Mouse (Mus musculus) right cerebral cortex, postnatal 10 days (tissue): Measurements from ENCODE around the gene Cops7a.

ENCODE experiments used
- DNase-seq, 2 experiments: peaks; one replicate each; pipeline ENCODE4 v3.0.0; 2021; ENCODE audit warnings: low spot score in 2 of 2

Gene Cops7a

DNA sequence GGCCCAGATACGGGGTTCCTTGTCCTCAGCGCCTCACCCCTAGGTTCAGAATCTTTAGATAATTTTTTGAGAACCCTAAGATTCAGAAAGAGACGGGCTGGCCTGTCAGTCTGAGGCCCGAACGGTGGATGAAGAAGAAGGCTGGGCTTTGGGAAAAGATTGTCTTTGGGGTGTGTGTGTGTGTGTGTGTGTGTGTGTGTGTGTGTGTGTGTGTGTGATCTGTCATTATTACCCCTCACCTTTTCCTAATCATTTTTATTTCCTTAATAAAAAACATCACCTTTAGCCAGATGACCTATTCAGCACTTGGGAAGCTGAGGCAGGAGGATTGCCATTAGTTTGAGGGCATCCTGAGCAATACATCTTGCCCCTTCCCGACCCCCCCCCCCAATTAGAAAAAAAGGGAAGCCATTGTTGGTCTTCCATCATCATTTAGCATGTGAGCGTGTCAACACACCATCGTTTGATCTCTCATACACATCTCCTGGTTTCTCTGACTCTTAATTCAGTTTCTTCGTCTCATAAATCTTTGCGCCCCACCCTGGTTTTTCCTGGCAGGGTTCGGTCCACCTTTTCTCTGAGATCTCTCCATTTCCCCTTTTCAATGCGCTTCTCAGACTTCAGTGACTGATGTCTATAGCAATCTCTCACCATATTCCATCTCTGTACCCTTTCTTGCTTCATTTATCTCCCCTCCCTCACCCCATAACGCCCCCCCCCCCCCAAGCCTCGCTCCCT is 46.3 kb downstream of the Cops7a start:
- no peak for DNase-seq

DNA sequence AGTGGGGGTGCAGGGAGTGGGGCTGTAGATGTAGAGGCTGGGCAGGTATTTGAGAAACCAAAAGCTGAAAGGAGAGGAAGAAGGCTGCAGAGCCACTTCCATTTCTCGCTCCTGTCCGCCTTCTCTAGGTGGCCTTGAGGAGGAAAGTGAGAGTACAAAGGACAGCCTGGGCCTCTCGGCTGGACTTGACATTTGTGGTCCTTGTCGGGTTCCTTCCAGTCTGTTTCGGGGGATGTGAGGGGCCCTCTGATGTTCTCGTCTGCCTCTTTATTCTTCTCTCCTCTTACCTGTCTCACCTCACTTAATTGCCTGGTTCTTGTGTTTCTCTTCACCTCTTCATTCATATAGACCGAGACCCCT is 47.0 kb downstream of the Cops7a start:
- no peak for DNase-seq

DNA sequence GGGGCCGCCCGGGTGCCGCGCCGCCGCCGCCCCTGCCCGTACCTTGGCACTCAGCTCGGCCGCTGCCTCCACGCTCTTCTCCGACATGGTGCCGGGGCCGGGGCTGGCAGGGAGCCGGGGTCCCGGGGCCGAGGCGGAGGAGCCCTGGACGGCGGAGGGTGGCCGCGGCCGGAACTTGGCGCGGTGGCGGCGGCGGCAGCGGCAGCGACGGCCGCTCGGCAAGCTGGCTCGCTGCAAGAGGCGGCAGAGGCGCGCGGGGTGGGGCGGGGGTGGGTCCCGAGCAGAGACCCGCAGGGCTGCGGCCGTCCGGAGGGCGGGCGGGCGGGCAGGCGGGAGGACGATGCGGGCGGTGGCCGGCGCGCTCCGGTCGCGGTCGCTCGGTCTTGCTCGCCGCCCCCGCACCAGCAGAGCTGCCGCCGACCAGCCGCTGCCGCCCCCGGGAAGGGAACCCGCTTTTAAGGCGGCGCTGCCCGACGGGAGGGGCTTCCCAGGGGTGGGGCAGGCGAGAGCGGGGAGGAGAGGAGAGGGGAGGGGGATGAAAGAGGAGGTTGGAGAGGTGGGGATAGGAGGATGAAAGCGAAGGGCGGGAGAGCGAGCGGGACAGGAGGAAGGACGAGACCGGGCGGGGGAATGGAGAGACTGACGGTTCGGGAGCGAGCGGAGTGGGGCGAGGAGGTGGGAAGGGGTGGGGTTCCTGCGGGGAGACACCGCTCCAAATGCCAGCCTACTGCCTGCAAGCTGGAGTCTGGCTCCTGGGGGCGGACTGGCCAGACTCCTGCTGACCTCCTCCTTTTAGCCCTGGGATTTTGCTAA is 47.6 kb downstream of the Cops7a start:
- DNase-seq, result peak; percentile 97 to 98

GRCm38 (mm10) chr6:124916695-124917517 is 48.4 kb downstream of the Cops7a start:
- peak; percentile 87 to 92 for DNase-seq

DNA sequence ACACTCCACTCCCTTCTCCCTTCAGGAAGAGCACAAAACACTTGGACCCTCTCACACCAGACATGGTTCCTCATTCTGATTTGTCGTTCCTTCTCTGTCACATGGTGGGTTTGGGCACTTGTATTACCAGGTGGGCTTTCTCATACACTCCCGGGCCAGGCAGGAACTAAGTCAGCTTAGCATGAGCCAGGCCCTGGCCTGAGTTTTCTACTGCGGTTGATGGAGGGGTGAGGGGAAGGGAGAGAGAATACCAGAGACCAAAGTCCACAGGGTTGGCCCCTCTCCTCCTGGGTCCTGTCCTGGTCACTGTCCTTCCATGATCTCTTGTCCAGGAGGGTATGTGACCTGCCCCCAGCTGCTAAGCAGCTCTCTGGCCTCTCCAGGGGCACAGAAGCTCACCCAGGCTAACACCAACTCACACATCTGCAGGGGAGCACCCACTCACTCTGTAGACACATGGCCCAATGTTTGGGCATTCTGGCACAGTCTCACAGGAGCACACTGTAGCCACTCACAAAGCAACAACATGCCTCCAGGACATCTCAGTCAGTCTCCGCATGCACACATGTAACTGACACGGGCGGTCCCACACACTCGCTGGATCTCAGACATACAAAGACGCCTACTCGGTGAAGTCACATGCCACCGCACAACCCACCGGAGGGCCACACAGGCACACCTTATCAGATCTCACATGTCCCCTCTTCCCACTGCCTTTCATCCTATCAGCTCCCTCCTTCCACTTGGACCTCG is 49.2 kb downstream of the Cops7a start:
- DNase-seq, result peak; percentile 77 to 86

DNA sequence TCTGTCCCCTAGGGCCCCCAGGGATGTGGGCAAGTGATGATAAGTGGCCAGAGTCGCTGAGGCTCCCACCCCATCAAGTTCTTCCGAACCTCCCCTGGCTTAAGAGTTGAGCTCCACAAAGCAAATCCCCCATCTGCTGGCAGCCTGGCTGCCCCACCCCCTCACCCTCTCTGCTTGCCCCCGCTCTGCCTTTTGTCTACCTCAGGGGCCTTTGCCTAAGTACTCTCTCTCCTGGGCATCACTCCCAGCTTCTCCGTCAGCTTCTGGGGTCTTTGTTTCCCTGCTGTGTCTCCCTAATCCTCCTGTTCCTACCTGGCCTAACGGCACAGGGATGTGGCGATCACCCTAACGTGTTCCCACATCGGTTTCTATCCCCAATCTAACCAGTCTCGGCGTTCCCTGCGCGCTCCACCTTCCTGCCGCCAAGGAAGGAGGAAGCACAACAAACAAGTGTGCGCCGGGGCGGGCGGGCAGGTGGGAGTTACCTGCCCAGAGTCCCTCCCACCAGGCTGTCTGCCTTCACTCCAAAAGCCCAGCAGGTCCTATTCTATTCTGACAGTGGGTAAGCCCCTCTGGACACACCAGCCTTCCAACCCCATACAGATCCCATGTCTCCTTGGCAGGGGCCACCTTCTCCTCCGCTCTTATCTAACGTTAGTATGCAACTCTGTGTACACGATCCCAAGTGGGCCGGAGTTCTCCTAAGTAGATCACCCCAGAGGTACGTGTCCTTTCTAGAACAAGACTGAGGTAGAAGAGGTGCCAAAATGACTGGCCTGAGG is 50.0 kb downstream of the Cops7a start:
- DNase-seq, result peak in 1 of 2 experiments; percentile 53

DNA sequence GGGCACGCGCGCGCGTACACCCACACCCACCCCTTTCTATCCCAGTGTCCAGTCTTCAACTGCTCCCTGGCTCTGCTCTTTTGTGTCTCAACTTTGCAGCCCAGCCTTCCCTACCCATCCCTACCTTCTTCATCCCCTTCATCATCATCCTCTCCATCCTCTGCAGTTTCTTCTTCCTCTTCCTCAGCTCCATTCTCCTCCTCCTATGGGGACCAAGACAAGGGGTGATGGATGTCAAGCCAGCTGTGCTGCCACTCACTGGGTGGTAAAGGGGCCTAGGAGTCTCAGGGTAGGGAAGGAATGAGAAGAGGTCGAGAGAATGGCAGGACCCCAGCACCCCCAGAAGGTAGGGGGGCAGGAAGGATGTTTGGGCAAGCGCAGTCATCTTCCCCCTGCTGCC is 50.8 kb downstream of the Cops7a start:
- DNase-seq, result no peak

DNA sequence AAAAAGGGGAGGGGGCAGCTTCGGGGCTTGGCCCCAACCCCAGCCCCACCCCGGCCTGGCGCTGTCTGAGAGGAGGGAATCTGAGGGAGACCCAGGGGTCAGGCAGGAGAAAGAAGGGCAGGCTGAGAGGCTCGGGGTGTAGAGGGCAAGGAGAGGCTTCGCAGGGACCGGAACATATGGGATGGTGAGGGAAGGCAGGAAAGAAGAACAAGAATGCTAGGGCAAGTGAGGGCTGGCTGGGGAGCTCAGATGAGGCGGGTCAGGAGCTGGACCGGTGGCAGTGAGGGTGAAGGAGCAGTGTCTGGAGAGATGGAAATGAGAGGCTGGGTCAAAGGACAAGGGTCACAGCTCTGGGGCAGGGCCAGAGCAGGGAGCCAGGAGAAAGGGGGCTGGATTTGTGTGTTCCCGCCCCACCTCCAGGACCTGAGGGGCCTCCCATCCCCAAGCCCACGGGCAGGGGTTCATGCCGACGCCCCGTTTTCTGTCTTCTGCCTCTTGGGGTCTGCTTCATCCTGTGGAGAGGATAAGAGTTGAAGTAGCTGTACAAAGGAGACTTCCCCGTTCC is 51.5 kb downstream of the Cops7a start:
- no peak for DNase-seq

DNA sequence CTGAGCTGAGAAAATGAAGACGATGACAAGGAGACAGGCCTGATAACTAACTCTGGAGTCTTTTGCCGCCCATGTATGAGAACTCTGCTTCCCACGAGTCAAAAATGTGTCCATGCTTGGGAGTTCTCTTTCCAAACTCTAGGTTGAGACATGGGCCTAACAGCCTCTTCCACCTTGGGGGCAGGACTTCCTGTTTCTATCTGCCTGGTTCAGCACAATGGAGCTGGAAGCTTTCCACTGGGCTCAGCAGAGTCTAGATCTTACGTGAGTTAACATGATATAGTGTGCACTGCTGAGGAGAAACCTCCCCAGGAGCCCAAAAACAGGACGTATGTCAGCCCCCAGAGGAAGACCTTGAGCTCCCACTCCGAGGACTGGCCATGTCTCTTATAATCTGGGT is 52.1 kb downstream of the Cops7a start:
- DNase-seq, result no peak

GRCm38 (mm10) chr6:124911533-124912218 is 53.7 kb downstream of the Cops7a start, which contains the start of gene Lag3:
TSS of gene Lag3 (minus strand) at chr6:124911705.
- no peak for DNase-seq

- DNase-seq, result no peak
Observed at GRCm38 (mm10) chr6:124910032-124910431, 55.3 kb downstream of the Cops7a start.
